Mouse (Mus musculus) liver, adult 2 months (tissue): Measurements from ENCODE around the gene Stab1.

Experiments used
- CTCF ChIP-seq: fragments of 200-500 bp; IDR thresholded peaks from 2 replicates; pipeline ENCODE4 v1.5.1; 2011; ENCODE audit warnings: low read depth, low read length, control low read depth
- POLR2A ChIP-seq: fragments of 200-500 bp; IDR thresholded peaks from 2 replicates; pipeline ENCODE4 v1.6.1; 2011; ENCODE audit warnings: low read length, control low read depth; ENCODE audit not compliant: insufficient read depth; ENCODE audit errors: extremely low read depth

DNA sequence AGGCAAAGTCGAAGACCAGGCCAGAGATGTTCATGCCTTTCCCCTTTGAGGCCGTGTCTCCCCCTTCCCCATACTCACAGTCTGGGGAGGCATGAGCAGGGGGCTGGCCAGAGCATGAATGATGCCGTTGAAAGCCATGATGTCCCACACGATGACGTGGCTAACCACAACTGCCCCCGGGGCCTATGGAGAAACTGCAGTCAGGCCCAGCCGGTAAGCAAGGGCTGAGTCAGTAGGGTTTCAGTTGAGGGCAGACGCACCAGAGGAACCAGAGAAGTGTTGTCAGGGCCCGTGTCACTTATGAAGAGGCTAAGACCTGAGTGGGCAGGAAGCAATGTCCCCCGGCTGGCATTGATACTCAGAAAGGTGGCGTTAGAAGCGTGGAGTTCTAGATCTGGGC lies 28.8 kb downstream of the Stab1 start:
- no peak for TF ChIP-seq POLR2A
- TF ChIP-seq CTCF: no peak
